Mouse (Mus musculus) ES-E14 (cell line): ENCODE results near the gene Ano6. TPM values are rescaled to one million over a fixed set of nuclear protein-coding genes. Genes with fewer than 3 reads are reported as not detected.

Source experiments
- DNase-seq: peaks from one replicate; pipeline ENCODE4 v3.0.0-alpha.2; 2013; ENCODE audit warnings: low read depth, low spot score
- H3K27ac ChIP-seq: 2 replicates; pipeline ENCODE4 v1.5.1; 2012; ENCODE audit warnings: low read depth, mild to moderate bottlenecking, low read length, moderate library complexity, mixed read lengths; ENCODE audit not compliant: poor library complexity, insufficient read depth, severe bottlenecking
- H3K36me3 ChIP-seq: 2 replicates; pipeline ENCODE4 v1.6.1; 2012; ENCODE audit warnings: mild to moderate bottlenecking, low read length, moderate library complexity, mixed read lengths; ENCODE audit not compliant: control insufficient read depth, poor library complexity, insufficient read depth, severe bottlenecking
- H3K4me1 ChIP-seq, 2 experiments: fragments of 150-350 bp in 1 of 2; sonication (generic) in 1 of 2; 2 replicates each; pipeline ENCODE4 v1.6.1; 2012; ENCODE audit warnings: low read length in 2 of 2, mild to moderate bottlenecking in 1 of 2, mixed read lengths in 1 of 2; ENCODE audit not compliant: control insufficient read depth in 2 of 2, insufficient read depth in 2 of 2, poor library complexity in 1 of 2
- H3K4me3 ChIP-seq, 2 experiments: fragments of 150-350 bp in 1 of 2; sonication (generic) in 1 of 2; 2 replicates each; pipeline ENCODE4 v1.5.1; 2012; ENCODE audit warnings: low read length in 2 of 2, low read depth in 1 of 2, mild to moderate bottlenecking in 1 of 2, mixed read lengths in 1 of 2; ENCODE audit not compliant: insufficient read depth in 1 of 2, poor library complexity in 1 of 2, severe bottlenecking in 1 of 2
- H3K9ac ChIP-seq: 2 replicates; pipeline ENCODE4 v1.6.1; 2012; ENCODE audit warnings: low read depth, mild to moderate bottlenecking, low read length, mixed read lengths; ENCODE audit not compliant: poor library complexity, insufficient read depth, severe bottlenecking
- H3K9me3 ChIP-seq: fragments of 150-350 bp; sonication (generic); 2 replicates; pipeline ENCODE4 v1.6.1; 2012; ENCODE audit warnings: low read depth, mild to moderate bottlenecking, low read length; ENCODE audit not compliant: control insufficient read depth, insufficient read depth
- CHD2 ChIP-seq: IDR thresholded peaks from 2 replicates; pipeline ENCODE4 v1.6.1; 2014; ENCODE audit warnings: mild to moderate bottlenecking, low read depth, low read length, inconsistent platforms
- HCFC1 ChIP-seq: IDR thresholded peaks from 2 replicates; pipeline ENCODE4 v1.6.1; 2012; ENCODE audit warnings: low read length, inconsistent platforms, borderline replicate concordance; ENCODE audit not compliant: insufficient read depth
- MAFK ChIP-seq: IDR thresholded peaks from 2 replicates; pipeline ENCODE4 v1.6.1; 2014; ENCODE audit warnings: mild to moderate bottlenecking, low read depth, low read length, inconsistent platforms; ENCODE audit not compliant: insufficient read depth
- ZC3H11A ChIP-seq: IDR thresholded peaks from 2 replicates; pipeline ENCODE4 v1.6.1; 2012; ENCODE audit warnings: low read depth, mild to moderate bottlenecking, inconsistent platforms, low read length, borderline replicate concordance
- ZNF384 ChIP-seq: IDR thresholded peaks from 2 replicates; pipeline ENCODE4 v1.6.1; 2012; ENCODE audit warnings: low read depth, low read length, inconsistent platforms
- in situ Hi-C, 2 experiments: fragments of 600-800 bp; cut with MboI; formaldehyde crosslinking; loops; one replicate each; pipeline ENCODE4 v1.15.1; 2025; ENCODE audit warnings: low sequenced_read_pairs in 2 of 2, inconsistent platforms in 1 of 2; ENCODE audit not compliant: unreplicated experiment in 2 of 2
- total RNA-seq: library from RNA; depleted of rRNA; stranded (reverse); fragments of 300-350 nt; gene quantifications from 2 replicates; pipeline ENCODE4 v1.2.3, GENCODE M21; 2012

Ano6 gene
- total RNA-seq, 1 experiment: 48.6 TPM

DNA sequence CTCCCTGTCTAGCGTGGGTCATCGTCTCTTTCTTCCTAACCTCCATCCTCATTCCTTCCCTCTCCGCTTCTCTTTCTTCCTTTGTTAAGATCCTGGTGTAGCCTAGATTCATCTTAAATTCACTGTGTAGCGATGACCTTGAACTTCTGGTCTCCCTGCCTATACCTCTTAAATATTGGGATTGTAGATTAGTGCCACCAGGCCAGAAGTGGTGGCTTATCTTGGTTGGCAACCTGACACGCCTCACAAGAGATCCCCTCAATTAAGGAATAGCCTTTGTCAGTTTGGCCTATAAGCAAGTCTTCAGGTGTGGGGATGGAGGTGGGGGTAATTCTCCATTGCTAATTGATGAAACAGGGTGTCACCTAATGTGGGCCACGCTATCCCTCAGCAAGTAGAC is 107.8 kb downstream of the Ano6 start:
- no peak overlapping the region for H3K9ac ChIP-seq
- TF ChIP-seq HCFC1: no peak
- TF ChIP-seq ZNF384: no peak
- no peak for TF ChIP-seq ZC3H11A
- no peak for TF ChIP-seq CHD2
- TF ChIP-seq MAFK: no peak
- H3K4me3 ChIP-seq: no peak overlapping the region
- DNase-seq: no peak
- peaks cover 4% of the 10 kb centered on the region; the same call in 1 of the 2 replicates for H3K36me3 ChIP-seq
- in situ Hi-C loops: no loop called here
- no peaks in the 10 kb centered on the region for H3K9me3 ChIP-seq
- no peak overlapping the region for H3K27ac ChIP-seq
- H3K4me1 ChIP-seq: no peaks in the 10 kb centered on the region

DNA sequence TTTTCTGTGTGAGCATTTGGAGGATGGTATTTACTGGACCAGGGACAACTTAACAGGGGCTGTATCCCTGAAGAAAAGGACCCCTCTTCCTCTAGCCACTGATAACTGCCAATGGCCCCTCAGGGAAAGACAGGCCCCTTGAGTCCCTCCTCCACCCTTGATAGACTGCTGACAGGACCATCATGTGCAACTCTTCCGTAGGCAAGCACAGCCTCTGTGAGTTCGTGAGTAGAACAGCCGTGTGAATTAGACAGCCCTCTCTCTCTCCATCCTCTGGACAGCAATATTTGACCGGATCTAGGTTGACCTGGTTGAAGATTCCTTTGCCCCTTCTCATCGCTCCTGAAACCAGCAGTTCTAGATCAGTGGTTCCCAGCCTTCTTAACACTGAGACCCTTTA is 111.8 kb downstream of the Ano6 start:
- Histone ChIP-seq H3K9me3 (no peaks in the 10 kb centered on the region), H3K27ac (no peak overlapping the region), H3K4me1 (no peaks in the 10 kb centered on the region), H3K36me3 (no peaks in the 10 kb centered on the region), H3K9ac (no peak overlapping the region), H3K4me3 (no peak overlapping the region)
- TF ChIP-seq HCFC1 (no peak), CHD2 (no peak), MAFK (no peak), ZC3H11A (no peak), ZNF384 (no peak)
- DNase-seq: no peak
- in situ Hi-C loops: no loop called here

DNA sequence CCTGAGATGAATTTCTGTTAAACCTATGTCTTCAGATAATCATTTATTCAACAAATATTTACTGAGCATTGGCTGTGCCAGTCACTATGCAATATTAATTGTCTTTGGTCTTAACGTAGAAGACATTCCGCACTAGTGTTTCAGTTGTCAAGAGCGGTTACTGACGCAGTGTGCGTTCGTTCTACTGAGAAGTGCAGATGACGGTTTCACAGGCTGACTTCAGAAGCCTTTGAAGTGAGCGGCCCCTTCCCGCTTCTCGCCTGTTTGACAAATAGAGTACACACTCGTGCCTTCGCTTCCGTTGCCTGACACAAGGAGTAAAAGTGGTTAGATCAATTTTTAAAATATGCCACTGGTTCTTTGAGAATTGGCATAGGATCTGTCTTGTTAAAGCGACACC is 113.6 kb downstream of the Ano6 start:
- in situ Hi-C loops: no loop called here
- Histone ChIP-seq H3K9ac (no peak overlapping the region), H3K9me3 (no peaks in the 10 kb centered on the region), H3K4me1 (no peaks in the 10 kb centered on the region), H3K27ac (no peak overlapping the region), H3K4me3 (no peak overlapping the region), H3K36me3 (no peaks in the 10 kb centered on the region)
- DNase-seq: no peak
- TF ChIP-seq HCFC1 (no peak), ZC3H11A (no peak)

DNA sequence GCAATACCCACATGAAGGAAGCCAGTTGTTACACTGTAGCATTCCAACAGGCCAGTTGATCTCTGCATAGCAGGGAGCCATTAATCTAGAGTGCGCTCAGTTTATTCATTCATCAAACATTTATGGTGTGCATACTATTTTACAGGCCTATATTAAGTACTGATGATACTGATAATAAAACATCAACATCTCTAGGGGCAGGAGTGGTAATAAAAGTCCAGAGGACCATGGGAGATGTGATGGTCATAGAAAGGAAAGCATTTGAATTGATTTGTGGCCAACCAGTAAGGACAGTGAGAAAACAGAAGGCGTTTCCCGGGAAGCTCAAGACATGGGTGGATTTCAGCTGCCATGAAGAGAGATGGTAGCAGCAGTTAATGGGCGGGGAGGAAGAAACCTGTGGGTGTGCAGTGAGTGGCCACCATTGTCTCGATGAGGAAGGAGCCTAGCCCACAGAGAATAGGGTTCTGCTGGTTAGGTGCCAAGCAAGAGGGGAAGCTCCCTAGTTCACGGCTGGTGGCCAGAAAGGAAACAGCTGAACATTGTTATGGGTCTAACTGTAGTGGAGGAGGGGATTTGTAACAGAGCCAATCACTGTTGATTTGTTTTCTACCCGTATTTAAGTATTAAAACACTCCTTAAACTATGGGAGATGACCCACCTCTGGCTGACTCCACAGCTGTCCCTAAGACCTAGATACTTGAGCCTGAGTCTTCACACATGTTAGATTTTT is 115.5 kb downstream of the Ano6 start:
- H3K9ac ChIP-seq: no peak overlapping the region
- no peak overlapping the region for H3K4me3 ChIP-seq
- DNase-seq: no peak
- H3K27ac ChIP-seq: no peak overlapping the region
- no peaks in the 10 kb centered on the region for H3K9me3 ChIP-seq
- no peak for TF ChIP-seq MAFK
- no peak for TF ChIP-seq ZC3H11A
- no peak for TF ChIP-seq HCFC1
- TF ChIP-seq CHD2: no peak
- TF ChIP-seq ZNF384: no peak
- peaks cover 0 to 3% of the 10 kb centered on the region in 2 experiments; a peak in 1 of 4 replicates for H3K4me1 ChIP-seq
- in situ Hi-C loops: no loop called here
- no peaks in the 10 kb centered on the region for H3K36me3 ChIP-seq
